Mouse (Mus musculus): ENCODE data around the gene Thoc3.
"Not testable (repeated sequence)": the region's sequence is repeated elsewhere in the genome, so short reads cannot be mapped to it uniquely, and the experiment has no call there.

Gene Thoc3

DNA sequence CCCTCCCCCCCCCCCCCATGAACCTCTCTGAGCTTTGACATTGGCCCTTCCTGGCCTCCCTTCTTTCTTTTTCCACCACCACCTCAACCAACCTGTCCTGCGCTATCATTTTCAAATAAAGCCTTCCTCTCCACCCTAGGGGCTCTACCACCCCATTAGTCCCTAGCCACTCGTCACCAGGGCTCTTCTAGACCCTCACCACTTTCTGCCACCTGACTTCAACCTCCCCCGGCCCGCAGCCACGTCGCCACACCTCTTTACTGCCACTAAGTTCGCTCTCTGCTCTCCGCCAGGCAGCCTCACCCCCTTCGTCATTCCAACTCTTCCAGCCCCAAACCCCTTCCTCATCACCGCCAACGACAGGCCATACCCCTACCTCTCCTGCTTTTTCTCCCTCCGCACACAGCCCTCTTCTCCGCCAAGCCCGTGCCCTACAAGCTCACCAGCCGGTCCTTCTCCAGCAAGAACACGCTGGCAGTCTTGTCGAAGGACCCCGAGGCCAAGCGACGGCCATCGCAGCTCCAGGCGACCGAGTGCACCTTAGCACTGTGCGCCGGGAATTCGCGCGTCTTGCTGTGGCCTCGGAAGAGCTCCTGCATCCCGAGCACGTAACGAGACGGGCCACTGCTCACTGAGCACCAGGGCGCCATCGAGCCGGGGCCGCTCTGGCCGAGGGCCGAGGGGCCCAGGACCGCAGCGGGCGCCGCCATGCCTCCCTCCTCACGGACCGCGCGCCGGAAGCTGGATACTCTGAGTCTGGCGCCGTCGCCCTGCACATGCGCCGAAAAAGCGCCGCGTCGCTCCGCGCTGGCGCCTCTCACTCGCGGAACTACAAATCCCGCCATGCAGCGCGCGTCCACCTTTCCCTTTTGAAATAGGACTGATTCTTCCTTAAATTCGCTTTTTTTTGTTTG is at the start of gene Thoc3:
Gene Thoc3, minus strand, starts transcription at position 752 of the 914 bp plus-strand sequence.
- DNase-seq (ENCODE audit: extremely low spot score, low read depth, low spot score), result peak; percentile 67

DNA sequence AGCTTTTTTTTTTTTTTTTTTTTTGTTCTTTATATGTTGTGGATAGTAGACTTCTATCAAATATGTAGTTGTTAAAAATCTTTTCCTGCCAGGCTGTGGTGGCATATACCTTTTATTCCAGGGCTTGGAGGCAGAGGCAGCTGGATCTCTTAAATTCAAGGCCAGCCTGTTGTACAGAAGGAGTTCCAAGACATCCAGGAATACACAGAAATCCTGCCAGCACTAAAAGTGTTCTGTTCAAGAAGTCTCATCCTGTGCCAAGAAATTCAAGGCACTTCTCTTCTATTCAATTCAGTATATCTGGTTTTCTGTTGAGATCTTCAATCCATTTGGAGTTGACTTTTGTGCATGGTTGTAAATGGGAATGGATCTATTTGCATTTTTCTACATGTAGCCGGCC is 37.3 kb upstream of the Thoc3 start:
- no peak for DNase-seq (ENCODE audit: extremely low spot score, low read depth, low spot score)

DNA sequence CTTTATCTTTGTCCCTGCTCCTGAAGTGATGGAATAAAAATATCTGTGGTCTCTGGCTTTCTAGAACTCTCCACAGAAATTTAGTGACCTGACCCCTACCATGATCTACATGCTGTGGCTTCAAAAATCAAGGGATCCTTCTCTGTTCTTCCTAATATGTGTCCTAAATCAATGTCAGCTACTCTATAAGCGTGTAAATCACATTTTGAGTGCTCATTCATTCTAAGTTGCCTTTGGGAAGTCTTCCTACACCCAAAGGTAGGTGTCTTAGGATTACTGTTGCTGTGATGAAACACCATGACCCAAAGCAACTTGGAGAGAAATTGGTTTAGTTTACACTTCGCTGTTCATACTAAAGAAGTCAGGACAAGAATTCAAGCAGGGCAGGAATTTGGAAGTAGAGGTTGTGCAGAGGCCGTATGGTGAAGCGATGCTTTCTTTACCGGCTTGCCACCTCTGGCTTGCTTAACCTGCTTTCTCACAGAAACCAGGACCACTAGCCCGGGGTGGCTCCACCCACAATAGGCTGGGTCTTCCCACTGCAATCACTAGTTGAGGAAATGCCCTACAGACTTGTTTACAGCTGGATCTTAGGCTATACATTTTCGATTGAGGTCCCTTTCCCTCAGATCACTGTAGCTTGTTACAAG is 36.1 kb upstream of the Thoc3 start:
- no peak for DNase-seq (ENCODE audit: extremely low spot score, low read depth, low spot score)

DNA sequence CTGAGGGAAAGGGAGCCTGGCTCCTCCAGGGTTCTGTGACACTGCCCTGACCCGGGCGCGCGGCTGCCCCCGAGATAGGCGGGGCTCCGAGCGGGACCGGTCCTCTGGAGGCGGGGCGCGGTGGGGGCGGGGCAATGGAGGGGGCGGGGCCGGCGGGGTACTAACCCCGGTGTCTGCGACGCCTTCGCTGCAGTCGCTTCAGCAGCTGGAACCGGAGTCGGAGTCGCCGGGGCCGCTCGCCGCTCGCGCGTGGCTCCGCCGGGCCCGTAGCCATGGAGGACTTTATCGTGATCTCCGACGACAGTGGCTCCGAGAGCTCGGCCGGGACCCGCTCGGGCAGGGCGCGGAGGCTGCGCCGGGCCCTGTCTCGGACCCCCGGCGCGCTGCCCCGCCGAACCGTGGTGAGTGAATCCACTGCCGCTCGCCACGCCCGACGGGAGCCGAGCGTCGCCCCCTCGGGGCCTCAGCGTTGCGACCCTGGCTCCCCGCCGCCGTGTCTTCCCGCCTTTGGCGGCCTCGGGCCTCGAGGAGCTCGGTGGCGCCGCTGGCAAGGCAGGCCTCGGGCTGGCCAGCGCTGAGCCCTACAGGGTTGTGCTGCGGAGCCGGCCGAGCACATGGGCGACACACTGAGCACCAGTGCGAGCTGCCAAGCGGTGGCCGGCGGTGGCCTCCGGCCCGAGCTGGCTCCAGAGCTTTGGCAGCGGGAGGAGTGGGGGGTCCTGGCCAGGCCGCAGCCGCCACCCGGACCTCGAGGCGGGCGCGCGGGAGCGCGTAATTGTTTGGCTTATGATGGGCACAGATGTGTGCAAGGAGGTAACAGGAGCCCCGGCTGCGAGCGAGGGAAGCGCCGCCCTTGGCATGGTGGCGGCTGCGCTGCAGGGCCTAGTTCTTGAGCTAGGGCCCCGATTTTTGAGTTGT is 35.2 kb upstream of the Thoc3 start, which contains the start of gene Simc1:
Gene Simc1, plus strand, starts transcription at position 176 of the 918 bp plus-strand sequence.
- no peak for DNase-seq (ENCODE audit: extremely low spot score, low read depth, low spot score)

DNA sequence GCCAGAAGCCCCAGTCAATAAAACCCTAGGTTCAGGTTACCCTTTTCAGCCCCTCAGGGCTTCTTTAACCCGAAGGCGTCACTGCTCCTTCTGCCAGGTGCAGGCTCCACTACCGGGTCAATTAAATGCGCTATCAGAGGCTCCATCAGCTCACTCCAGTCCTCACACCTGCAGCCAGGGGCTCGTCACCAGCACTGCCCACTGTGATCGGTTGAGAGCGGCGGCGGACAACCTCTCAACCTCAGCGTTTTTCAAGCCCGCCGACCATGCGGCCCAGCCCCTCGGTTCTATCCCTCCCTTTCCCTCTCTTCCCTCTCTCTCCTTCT is 34.6 kb upstream of the Thoc3 start:
- DNase-seq (ENCODE audit: extremely low spot score, low read depth, low spot score), result no peak

DNA sequence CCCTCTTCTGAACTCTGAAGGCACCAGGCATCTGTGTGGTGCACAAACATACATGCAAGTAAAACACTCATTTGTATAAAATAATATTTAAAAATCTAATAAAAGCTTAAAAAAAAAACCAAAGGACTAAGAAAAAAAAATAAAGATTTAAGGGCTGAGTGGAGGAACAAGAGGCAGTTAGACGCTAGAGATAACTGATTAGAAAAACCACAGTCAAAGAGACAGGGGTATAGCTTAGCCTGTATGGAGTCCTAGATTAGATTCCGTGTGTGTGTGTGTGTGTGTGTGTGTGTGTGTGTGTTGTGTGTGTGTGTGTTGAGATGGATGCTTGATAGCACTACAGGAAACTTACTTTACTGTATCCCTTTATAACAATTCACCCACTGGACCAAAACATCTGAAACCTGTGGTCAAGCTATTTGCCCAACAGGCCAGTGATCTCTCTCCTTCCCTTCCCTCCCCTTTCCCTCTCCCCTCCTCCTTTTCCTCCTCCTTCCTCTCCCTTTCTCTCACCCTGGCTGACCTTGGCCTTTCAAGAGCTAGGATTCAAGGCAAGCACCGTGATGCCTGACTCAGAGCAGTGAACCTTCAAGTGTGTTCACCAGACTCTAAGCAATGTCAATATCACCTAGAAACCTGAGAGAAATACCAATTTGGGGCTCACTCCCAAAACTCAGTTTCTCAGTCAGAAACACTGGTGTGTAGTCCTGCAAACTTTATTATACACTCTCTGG is 33.5 kb upstream of the Thoc3 start:
- DNase-seq (ENCODE audit: extremely low spot score, low read depth, low spot score), result no peak

DNA sequence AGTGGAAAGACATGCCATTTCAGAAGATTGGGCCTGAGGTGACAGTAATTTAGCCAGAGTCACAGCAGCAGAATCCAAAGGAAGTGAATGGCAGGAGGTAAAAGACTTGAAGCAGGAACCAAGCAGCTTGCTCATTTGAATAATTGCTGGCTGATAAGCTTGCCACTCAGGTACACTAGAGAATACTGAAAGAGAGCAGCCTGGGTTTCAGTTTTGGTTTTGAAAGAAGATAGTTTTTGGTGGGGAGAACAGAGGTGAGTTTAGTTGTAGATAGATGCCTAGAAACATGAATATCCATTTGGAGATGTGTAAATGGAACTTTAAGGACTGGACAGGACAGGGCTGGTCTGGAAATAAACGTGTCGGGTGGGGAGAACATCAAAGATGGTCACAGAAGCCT is 32.7 kb upstream of the Thoc3 start:
- DNase-seq (ENCODE audit: extremely low spot score, low read depth, low spot score), result no peak

DNA sequence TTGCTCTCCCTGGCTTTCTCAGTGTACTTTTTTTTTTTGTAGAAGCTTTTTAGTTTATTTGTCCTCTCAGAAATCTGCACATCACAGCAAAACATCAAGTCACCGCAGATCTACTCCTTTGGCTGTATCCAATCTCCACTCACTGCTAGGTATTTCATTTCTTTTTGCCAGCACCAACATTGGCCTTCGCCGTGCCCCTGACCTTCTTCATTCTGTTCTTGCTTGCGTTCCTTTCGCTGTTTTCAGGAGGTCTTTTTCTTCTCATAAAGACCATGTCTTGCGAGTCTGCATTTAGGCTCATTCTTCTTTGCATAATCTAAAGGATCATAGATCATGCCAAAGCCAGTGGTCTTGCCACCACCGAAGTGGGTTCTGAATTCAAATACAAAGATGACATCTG is 30.9 kb upstream of the Thoc3 start:
- DNase-seq (ENCODE audit: extremely low spot score, low read depth, low spot score), result not testable (repeated sequence)

DNA sequence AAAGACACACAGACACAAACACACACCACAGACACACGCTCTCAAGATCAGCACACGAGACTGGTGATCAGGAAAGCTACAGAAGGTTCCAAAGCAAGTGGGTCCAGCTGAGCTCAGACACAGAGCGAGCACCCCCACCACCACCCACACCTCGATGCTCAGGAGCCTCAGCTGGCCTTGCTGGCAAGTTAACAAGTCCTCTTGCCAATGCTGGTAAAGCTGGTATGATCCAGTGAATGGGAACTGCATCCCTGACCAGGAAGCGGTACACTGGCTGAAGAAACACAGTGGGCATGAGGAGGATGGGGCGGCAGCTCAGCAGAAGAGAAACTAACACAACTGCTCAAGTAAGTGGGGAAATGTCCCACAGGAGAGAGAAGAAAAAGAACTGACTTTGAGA is 22.7 kb upstream of the Thoc3 start:
- DNase-seq (ENCODE audit: extremely low spot score, low read depth, low spot score), result no peak

DNA sequence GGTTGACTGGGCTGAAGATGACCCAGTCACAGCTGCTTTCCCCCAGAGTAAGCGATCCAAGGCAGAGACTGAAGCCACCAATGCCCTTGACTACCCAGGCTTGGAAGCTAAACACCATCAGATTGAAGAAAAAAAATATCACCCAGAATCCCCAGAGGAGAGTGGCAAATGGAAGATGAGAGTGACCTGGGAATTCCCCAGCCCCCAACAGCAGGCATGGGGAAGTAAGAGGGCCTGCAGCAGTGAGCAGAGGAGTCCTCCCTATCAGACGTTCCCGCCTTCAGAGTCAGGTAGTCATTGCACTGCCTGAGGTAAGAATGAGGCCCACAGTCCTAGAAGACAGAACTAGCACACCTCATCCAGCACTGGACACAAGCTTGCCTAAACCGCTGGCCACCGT is 21.8 kb upstream of the Thoc3 start:
- no peak for DNase-seq (ENCODE audit: extremely low spot score, low read depth, low spot score)

DNA sequence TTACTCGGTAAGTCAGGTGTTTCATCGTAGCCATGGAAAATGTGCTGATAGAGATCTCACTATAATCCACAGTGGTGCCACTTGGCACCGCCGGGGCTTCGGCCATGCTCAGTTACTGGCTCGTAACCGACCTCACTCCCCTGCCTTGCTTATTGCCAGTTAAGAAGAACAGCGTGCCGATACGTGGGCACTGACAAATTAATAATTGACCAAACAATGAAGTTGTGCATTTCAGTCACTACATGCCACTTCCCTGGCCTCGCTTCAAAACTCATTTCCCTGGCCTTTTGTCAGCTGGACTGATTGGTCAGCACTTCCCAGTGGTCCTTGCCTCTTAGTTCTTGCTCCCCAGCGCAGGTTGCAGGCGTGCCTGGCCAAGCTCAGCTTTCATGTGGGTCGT is 12.8 kb upstream of the Thoc3 start:
- no peak for DNase-seq (ENCODE audit: extremely low spot score, low read depth, low spot score)

DNA sequence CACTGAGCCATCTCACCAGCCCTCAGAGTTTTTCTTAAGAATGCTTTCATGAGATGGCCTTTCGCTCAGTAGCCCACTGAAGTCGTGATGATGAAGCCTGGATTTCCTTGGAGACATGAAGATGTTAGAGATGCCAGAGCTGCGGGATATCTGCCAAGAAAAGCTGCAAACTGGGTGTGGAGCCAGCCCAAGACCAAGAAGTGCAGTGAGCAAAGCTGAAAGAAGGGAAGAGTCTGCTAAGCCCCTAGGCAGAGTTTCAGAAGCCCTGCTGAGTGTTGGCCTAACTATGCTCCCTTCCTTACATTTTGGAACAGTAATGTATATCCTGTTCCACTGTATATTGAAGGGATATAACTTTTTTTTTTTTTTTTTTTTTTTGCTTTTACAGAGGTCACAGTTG is 10.6 kb upstream of the Thoc3 start:
- DNase-seq (ENCODE audit: extremely low spot score, low read depth, low spot score), result no peak

DNA sequence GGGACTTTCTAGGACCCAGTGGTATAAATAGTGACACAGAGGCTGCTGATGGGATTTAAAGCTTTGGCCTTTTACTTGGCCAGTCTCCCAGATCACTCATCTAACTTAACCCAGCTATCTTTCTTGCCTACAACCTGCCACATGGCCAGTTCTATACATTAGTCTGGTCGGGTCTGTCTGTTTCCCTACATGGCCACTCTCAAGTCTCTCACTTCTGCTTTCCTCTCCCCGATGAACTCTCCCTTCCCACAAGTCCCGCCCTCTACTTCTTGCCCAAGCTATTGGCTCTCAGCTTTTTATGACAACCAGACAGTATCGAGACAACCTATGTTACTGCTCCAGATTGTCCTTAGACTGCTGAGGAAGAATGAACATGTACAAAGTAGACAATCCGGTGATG is 7.1 kb upstream of the Thoc3 start:
- no peak for DNase-seq (ENCODE audit: extremely low spot score, low read depth, low spot score)

DNA sequence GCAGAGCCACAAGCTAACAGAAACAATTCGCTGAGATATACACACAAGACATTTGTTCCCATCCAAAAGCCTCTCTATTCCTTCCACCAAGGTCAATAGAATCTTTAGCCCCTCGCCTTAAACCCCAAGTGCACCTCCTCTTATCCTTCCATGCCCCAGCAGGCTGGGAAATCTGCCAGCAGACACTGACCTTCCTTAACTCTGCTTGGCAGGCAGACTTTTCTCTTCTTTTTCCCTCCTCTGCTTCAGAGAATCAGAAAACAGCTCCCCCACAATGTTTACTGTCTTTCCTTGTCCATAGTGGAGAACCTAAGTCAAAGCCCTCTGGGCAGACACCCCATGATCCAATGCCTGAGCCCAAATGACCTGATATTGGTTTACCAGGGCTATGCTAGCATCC is 6.3 kb upstream of the Thoc3 start:
- DNase-seq (ENCODE audit: extremely low spot score, low read depth, low spot score), result no peak

DNA sequence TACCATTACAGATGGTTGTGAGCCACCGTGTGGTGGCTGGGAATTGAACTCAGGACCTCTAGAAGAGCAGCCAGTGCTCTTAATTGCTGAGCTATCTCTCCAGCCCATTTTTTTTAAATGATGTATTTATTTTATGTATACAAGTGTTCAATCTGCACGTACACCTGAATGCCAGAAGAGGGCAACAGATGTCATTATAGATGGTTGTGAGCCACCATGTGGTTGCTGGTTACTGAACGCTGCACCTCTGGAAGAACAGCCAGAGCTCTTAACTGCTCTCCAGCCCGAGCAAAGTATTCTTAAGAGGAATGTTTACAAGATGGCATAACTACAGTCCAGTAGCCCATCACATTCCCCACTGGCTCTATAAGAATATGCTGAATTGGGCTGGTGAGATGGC is 3.3 kb upstream of the Thoc3 start:
- DNase-seq (ENCODE audit: extremely low spot score, low read depth, low spot score), result no peak

DNA sequence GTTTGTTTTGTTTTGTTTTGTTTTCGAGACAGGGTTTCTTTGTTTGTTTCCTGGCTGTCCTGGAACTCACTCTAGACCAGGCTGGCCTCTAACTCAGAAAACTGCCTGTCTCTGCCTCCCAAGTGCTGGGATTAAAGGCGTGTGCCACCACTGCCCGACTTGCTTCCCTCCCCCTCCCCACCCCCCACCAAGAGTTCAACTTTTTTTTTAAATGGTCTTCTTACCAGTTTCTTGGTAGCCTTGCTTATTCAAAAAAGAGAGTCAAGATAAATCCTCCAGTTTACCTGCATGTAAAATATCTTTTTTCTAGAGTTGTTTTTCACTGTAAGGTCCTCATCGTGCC is 334 bp upstream of the Thoc3 start:
- no peak for DNase-seq (ENCODE audit: extremely low spot score, low read depth, low spot score)

DNA sequence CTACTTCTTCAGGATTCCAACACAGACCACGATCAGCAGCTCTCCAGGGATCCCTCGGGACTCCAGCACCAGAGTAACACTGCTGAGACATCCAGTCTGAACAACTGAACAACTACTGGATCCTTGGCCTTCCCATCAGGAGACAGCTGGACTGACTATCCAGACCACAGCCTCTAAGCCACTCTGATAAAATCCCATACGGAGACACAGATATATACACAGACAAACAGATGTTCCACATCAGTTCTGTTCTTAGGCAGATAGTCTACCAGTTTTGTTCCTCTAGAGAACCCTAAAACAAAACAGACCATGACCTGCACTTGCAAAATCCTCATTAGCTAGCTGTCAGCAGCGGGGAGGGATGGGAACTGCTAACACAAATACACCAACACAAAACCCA is 9.4 kb downstream of the Thoc3 start:
- no peak for DNase-seq (ENCODE audit: extremely low spot score, low read depth, low spot score)

DNA sequence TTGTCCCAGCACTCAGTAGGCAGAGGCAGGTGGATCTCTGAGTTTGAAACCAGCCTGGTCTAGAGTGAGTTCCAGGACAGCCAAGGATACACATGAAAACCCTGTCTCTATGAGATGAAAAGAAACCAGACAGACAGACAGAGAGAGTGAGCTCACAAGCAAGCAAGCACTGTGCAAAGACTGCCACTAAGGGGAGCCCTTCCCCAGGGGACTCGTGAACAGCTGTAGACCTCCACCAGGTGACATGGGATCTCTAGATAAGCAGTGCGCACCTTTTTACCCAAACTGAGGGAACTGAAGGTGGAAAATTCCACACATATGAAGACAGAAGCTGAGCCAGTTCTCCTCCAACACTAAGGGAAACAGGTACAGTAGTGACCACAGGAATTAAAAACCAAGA is 11.6 kb downstream of the Thoc3 start:
- DNase-seq (ENCODE audit: extremely low spot score, low read depth, low spot score), result no peak

DNA sequence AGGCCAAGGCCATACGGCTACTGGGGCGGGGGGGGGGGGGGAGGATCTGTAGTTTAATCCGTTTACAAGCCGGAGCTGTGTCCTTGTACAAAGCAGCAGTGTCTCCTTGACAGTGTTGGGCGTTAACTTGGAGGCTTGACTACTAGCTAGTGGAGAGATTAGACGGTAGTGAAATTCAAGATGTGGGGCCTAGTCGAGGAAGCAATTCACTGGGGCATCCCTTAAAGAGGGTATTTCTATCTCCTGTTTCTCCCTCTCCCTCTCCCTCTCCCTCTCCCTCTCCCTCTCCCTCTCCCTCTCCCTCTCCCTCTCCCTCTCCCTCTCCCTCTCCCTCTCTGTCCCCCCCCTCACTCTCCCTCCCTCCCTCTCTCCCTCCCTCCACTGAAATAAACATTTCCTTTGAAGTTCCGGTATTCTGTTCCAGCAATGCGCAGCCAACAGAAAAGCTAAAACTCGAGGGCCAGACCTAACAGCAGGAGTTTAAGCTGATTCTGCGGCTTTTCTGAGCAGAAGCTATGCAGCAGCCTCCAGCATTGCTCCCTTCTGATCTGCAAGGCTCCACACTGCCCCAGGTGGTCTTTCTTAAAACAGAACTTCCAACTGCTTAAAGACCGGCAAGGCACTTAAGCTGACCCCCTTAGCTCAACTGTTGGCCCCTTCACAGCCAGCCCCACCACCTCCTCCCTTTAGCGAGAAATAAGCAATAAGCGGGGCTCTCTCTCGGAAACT is 21.0 kb downstream of the Thoc3 start:
- DNase-seq (ENCODE audit: extremely low spot score, low read depth, low spot score), result peak; percentile 28

All from hindlimb bud, embryonic 11.5 days (tissue).